Mouse (Mus musculus) heart, postnatal 0 days (tissue): ENCODE measurements at regions not wholly inside any gene's neighbourhood (a gene's known extent, or its start where the extent isn't known, plus 50 kb on each side); places are given as distances from the start of the nearest gene placed in this dataset.
"Not testable (repeated sequence)": the region's sequence is repeated elsewhere in the genome, so short reads cannot be mapped to it uniquely, and the experiment has no call there.

ENCODE experiments used
- CTCF ChIP-seq: IDR thresholded peaks from 2 replicates; pipeline ENCODE4 v1.5.1; 2016; ENCODE audit warnings: antibody characterized with exemption, control low read depth, low read depth
- EP300 ChIP-seq: IDR thresholded peaks from 2 replicates; pipeline ENCODE4 v1.6.1; 2016; ENCODE audit warnings: antibody characterized with exemption, low read depth

DNA sequence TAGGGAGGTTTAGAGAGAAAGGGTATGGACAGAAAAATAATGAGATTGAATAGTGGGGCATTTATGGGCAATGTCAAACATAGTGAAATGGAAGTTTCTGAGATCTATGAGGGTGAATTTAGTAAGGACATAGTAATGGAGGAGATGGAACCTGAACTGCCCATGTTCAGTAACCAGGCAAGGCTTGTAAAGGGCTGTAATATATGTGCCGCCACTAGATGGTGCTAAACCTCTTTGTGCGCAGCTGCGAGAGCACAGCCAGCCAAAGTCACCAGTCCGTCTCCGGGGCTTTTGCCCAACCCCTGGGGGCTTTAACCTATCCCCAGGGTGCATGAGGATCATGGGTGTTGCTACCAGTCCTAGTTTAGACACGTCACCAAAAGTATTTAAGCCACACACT lies 77.7 kb upstream of the Vmn2r25 start:
- peak; percentile 49 for TF ChIP-seq CTCF
- not testable (repeated sequence) for TF ChIP-seq EP300
